Mouse (Mus musculus): ENCODE results near the gene Ube2cbp.
A peak's percentile ranks its signal among the peaks of the same experiment; 100 is the strongest.

The Ube2cbp gene

GRCm38 (mm10) chr9:86464151-86465105 is at the start of gene Ube2cbp:
Gene Ube2cbp (minus strand): TSS chr9:86464950.
- DNase-seq: peak; percentile 95 to 97

- DNase-seq: no peak
These were observed 49.6 kb upstream of the Ube2cbp start for GRCm38 (mm10) chr9:86514390-86514789.

- no peak for DNase-seq
These were observed 49.0 kb upstream of the Ube2cbp start for GRCm38 (mm10) chr9:86513733-86514132.

GRCm38 (mm10) chr9:86507437-86507836 is 42.7 kb upstream of the Ube2cbp start:
- no peak for DNase-seq

GRCm38 (mm10) chr9:86499083-86499482 is 34.3 kb upstream of the Ube2cbp start:
- DNase-seq: no peak

GRCm38 (mm10) chr9:86496261-86496660 is 31.5 kb upstream of the Ube2cbp start:
- DNase-seq: no peak

GRCm38 (mm10) chr9:86491740-86492139 is 27.0 kb upstream of the Ube2cbp start:
- peak in 1 of 2 experiments; percentile 14 for DNase-seq

- no peak for DNase-seq
These were observed 17.5 kb upstream of the Ube2cbp start for GRCm38 (mm10) chr9:86482236-86482635.

- DNase-seq: no peak
These were observed 13.8 kb upstream of the Ube2cbp start for GRCm38 (mm10) chr9:86478414-86479093.

- no peak for DNase-seq
These were observed 12.0 kb upstream of the Ube2cbp start for GRCm38 (mm10) chr9:86476763-86477162.

GRCm38 (mm10) chr9:86475956-86476355 is 11.2 kb upstream of the Ube2cbp start:
- no peak for DNase-seq

- peak; percentile 97 for DNase-seq
These were observed 2.5 kb upstream of the Ube2cbp start, which contains the start of gene Dop1a for GRCm38 (mm10) chr9:86466990-86467870. Gene Dop1a (plus strand): TSS chr9:86467154.

- no peak for DNase-seq
These were observed 11.1 kb downstream of the Ube2cbp start for GRCm38 (mm10) chr9:86453626-86454025.

- peak; percentile 82 to 84 for DNase-seq
These were observed 13.1 kb downstream of the Ube2cbp start for GRCm38 (mm10) chr9:86451617-86452016.

- no peak for DNase-seq
These were observed 13.7 kb downstream of the Ube2cbp start for GRCm38 (mm10) chr9:86451094-86451493.

GRCm38 (mm10) chr9:86449581-86449980 is 15.2 kb downstream of the Ube2cbp start:
- peak; percentile 93 for DNase-seq

- DNase-seq: no peak
These were observed 17.3 kb downstream of the Ube2cbp start for GRCm38 (mm10) chr9:86447431-86447830.

GRCm38 (mm10) chr9:86446847-86447246 is 17.9 kb downstream of the Ube2cbp start:
- DNase-seq: no peak

- DNase-seq: no peak
These were observed 22.5 kb downstream of the Ube2cbp start for GRCm38 (mm10) chr9:86442248-86442647.

GRCm38 (mm10) chr9:86438337-86439009 is 26.3 kb downstream of the Ube2cbp start:
- no peak for DNase-seq

GRCm38 (mm10) chr9:86436608-86437007 is 28.1 kb downstream of the Ube2cbp start:
- DNase-seq: no peak

GRCm38 (mm10) chr9:86435510-86435909 is 29.2 kb downstream of the Ube2cbp start:
- no peak for DNase-seq

All from cerebellum, postnatal 14 days (tissue).